Mouse (Mus musculus) midbrain, embryonic 15.5 days (tissue): ENCODE measurements around the gene Cys1. TPM values are rescaled to one million over a fixed set of nuclear protein-coding genes. Genes with fewer than 3 reads are reported as not detected.
"Not testable (repeated sequence)": the region's sequence is repeated elsewhere in the genome, so short reads cannot be mapped to it uniquely, and the experiment has no call there.

ENCODE experiments used
- ATAC-seq: fragments of 200-750 bp; cut with Nextera tagmentation; replicated peaks from 2 replicates; pipeline ENCODE4 v1.8.0; 2017; ENCODE audit warnings: moderate TSS enrichment
- H3K27ac ChIP-seq: fragments of 300-500 bp; sonication (generic); 2 replicates; pipeline ENCODE4 v1.5.1; 2015; ENCODE audit warnings: mild to moderate bottlenecking, inconsistent platforms
- H3K27me3 ChIP-seq: fragments of 300-500 bp; sonication (generic); replicated peaks from 2 replicates; pipeline ENCODE4 v1.6.1; 2015; ENCODE audit warnings: inconsistent platforms
- H3K36me3 ChIP-seq: fragments of 300-500 bp; sonication (generic); replicated peaks from 2 replicates; pipeline ENCODE4 v1.6.1; 2015; ENCODE audit warnings: inconsistent platforms
- H3K4me1 ChIP-seq: fragments of 300-500 bp; sonication (generic); 2 replicates; pipeline ENCODE4 v1.6.1; 2015; ENCODE audit warnings: inconsistent platforms
- H3K4me2 ChIP-seq: fragments of 300-500 bp; sonication (generic); 2 replicates; pipeline ENCODE4 v1.6.1; 2015; ENCODE audit warnings: inconsistent platforms, mild to moderate bottlenecking, moderate library complexity
- H3K4me3 ChIP-seq: fragments of 300-500 bp; sonication (generic); 2 replicates; pipeline ENCODE4 v1.5.1; 2015; ENCODE audit warnings: mild to moderate bottlenecking, inconsistent platforms
- H3K9ac ChIP-seq: fragments of 300-500 bp; sonication (generic); 2 replicates; pipeline ENCODE4 v1.6.1; 2015; ENCODE audit warnings: mild to moderate bottlenecking, inconsistent platforms
- H3K9me3 ChIP-seq: fragments of 300-500 bp; sonication (generic); 2 replicates; pipeline ENCODE4 v1.6.1; 2016; ENCODE audit warnings: inconsistent platforms
- WGBS: fragments of 180-500 bp; shearing (Covaris S2); methylation state at CpG from one replicate; pipeline ENCODE4 v1.1.7; 2015; ENCODE audit warnings: mixed read lengths; 5-methylcytosine and 5-hydroxymethylcytosine counted together
- polyA plus RNA-seq: library from polyadenylated mRNA; unstranded; fragments of >200 nt; fragmentation: Nextera tagmentation; extraction: Ambion mirVana; gene quantifications from 2 replicates; pipeline ENCODE4 v1.2.1, GENCODE M21; 2015

Gene Cys1
- polyA plus RNA-seq, 1 experiment from 2014 or later, result 1.8 TPM

- Histone ChIP-seq H3K4me2 (no peak overlapping the region), H3K27me3 (no peaks in the 10 kb centered on the region), H3K36me3 (peaks cover 15% of the 10 kb centered on the region; the same call in 1 of the 2 replicates), H3K27ac (no peak overlapping the region), H3K9ac (no peak overlapping the region), H3K9me3 (no peaks in the 10 kb centered on the region), H3K4me1 (peaks cover 23% of the 10 kb centered on the region), H3K4me3 (no peak overlapping the region)
- no peak for ATAC-seq
- WGBS, result 94% methylated on average over 4 of the region's 4 CpGs
Measured at GRCm38 (mm10) chr12:24658998-24659397, 22.6 kb downstream of the Cys1 start.

GRCm38 (mm10) chr12:24656436-24656835 is 25.2 kb downstream of the Cys1 start:
- Histone ChIP-seq H3K9ac (peak overlapping the region; percentile 12; the same call in 1 of the 2 replicates), H3K9me3 (no peaks in the 10 kb centered on the region), H3K4me1 (peaks cover 36% of the 10 kb centered on the region), H3K4me2 (peak overlapping the region; percentile 26), H3K4me3 (no peak overlapping the region), H3K36me3 (peaks cover 9% of the 10 kb centered on the region; the same call in 1 of the 2 replicates), H3K27me3 (no peaks in the 10 kb centered on the region), H3K27ac (no peak overlapping the region)
- no peak for ATAC-seq
- 71% methylated on average over 3 of the region's 3 CpGs for WGBS

GRCm38 (mm10) chr12:24654065-24654862 is 27.3 kb downstream of the Cys1 start:
- 85% methylated on average over 16 of the region's 16 CpGs for WGBS
- Histone ChIP-seq H3K36me3 (peaks cover 5% of the 10 kb centered on the region; the same call in 1 of the 2 replicates), H3K9ac (no peak overlapping the region), H3K4me2 (no peak overlapping the region), H3K9me3 (no peaks in the 10 kb centered on the region), H3K27me3 (no peaks in the 10 kb centered on the region), H3K4me1 (peaks cover 44% of the 10 kb centered on the region), H3K27ac (no peak overlapping the region), H3K4me3 (no peak overlapping the region)
- no peak for ATAC-seq

- Histone ChIP-seq H3K27me3 (no peaks in the 10 kb centered on the region), H3K4me3 (peak overlapping the region; percentile 88), H3K9me3 (no peaks in the 10 kb centered on the region), H3K9ac (peak overlapping the region; percentile 81), H3K27ac (peak overlapping the region; percentile 91), H3K4me1 (peaks cover 30% of the 10 kb centered on the region), H3K4me2 (peak overlapping the region; percentile 72), H3K36me3 (peaks cover 5% of the 10 kb centered on the region; the same call in 1 of the 2 replicates)
- ATAC-seq, result peak; percentile 84
- 1% methylated on average over 36 of the region's 36 CpGs for WGBS
Measured at GRCm38 (mm10) chr12:24651642-24652342, 29.8 kb downstream of the Cys1 start.

GRCm38 (mm10) chr12:24651063-24651557 is 30.5 kb downstream of the Cys1 start, which contains the start of gene Klf11:
Gene Klf11 (plus strand): TSS chr12:24651274.
- ATAC-seq, result peak; percentile 93
- H3K4me2 ChIP-seq, result peak within 1 kb of the TSS; percentile 72
- H3K36me3 ChIP-seq, result peaks cover 5% of the 10 kb centered on the region; the same call in 1 of the 2 replicates
- peak within 1 kb of the TSS; percentile 88 for H3K4me3 ChIP-seq
- no peaks in the 10 kb centered on the region for H3K9me3 ChIP-seq
- WGBS, result under 1% methylated on average over 65 of the region's 68 CpGs
- H3K4me1 ChIP-seq, result peaks cover 24% of the 10 kb centered on the region
- H3K9ac ChIP-seq, result peak within 1 kb of the TSS; percentile 81
- peak within 1 kb of the TSS; percentile 91 for H3K27ac ChIP-seq
- H3K27me3 ChIP-seq, result no peaks in the 10 kb centered on the region

- Histone ChIP-seq H3K4me1 (peaks cover 21% of the 10 kb centered on the region), H3K27ac (peak overlapping the region; percentile 91), H3K4me2 (peak overlapping the region; percentile 72), H3K27me3 (no peaks in the 10 kb centered on the region), H3K36me3 (peaks cover 4% of the 10 kb centered on the region; the same call in 1 of the 2 replicates), H3K4me3 (peak overlapping the region; percentile 88), H3K9me3 (no peaks in the 10 kb centered on the region), H3K9ac (peak overlapping the region; percentile 49)
- WGBS, result 2% methylated on average over 22 of the region's 22 CpGs
- peak; percentile 17 for ATAC-seq
Measured at GRCm38 (mm10) chr12:24650415-24651062, 31.1 kb downstream of the Cys1 start.

- no peak overlapping the region for H3K27ac ChIP-seq
- no peak overlapping the region for H3K9ac ChIP-seq
- ATAC-seq, result no peak
- H3K4me1 ChIP-seq, result peaks cover 21% of the 10 kb centered on the region
- H3K27me3 ChIP-seq, result no peaks in the 10 kb centered on the region
- H3K9me3 ChIP-seq, result no peaks in the 10 kb centered on the region
- H3K4me2 ChIP-seq, result no peak overlapping the region
- no peak overlapping the region for H3K4me3 ChIP-seq
- WGBS, result 54% methylated on average over 1 of the region's 1 CpGs
- no peaks in the 10 kb centered on the region for H3K36me3 ChIP-seq
Measured at GRCm38 (mm10) chr12:24648094-24648493, 33.5 kb downstream of the Cys1 start.

- no peaks in the 10 kb centered on the region for H3K9me3 ChIP-seq
- no peaks in the 10 kb centered on the region for H3K27me3 ChIP-seq
- H3K27ac ChIP-seq, result no peak overlapping the region
- no peak overlapping the region for H3K9ac ChIP-seq
- H3K4me2 ChIP-seq, result no peak overlapping the region
- H3K4me1 ChIP-seq, result peaks cover 7% of the 10 kb centered on the region
- H3K36me3 ChIP-seq, result no peaks in the 10 kb centered on the region
- H3K4me3 ChIP-seq, result no peak overlapping the region
- ATAC-seq, result no peak
- WGBS, result 87% methylated on average over 6 of the region's 6 CpGs
Measured at GRCm38 (mm10) chr12:24645901-24646300, 35.7 kb downstream of the Cys1 start.

- no peak overlapping the region for H3K4me3 ChIP-seq
- no peak overlapping the region for H3K4me2 ChIP-seq
- no peaks in the 10 kb centered on the region for H3K36me3 ChIP-seq
- H3K9me3 ChIP-seq, result no peaks in the 10 kb centered on the region
- no peaks in the 10 kb centered on the region for H3K27me3 ChIP-seq
- H3K27ac ChIP-seq, result no peak overlapping the region
- WGBS, result 35% methylated on average over 1 of the region's 1 CpGs
- ATAC-seq, result no peak
- no peak overlapping the region for H3K9ac ChIP-seq
- H3K4me1 ChIP-seq, result no peaks in the 10 kb centered on the region; the same call in 1 of the 2 replicates
Measured at GRCm38 (mm10) chr12:24644125-24644571, 37.5 kb downstream of the Cys1 start.

GRCm38 (mm10) chr12:24642370-24642802 is 39.2 kb downstream of the Cys1 start:
- Histone ChIP-seq H3K4me1 (no peaks in the 10 kb centered on the region; the same call in 1 of the 2 replicates), H3K9ac (no peak overlapping the region), H3K9me3 (no peaks in the 10 kb centered on the region), H3K4me2 (no peak overlapping the region), H3K4me3 (no peak overlapping the region), H3K27ac (0 out of 2 replicates have a peak overlapping the region, but pooled peaks have one; percentile 21), H3K27me3 (no peaks in the 10 kb centered on the region), H3K36me3 (no peaks in the 10 kb centered on the region)
- peak; percentile 89 for ATAC-seq
- 78% methylated on average over 4 of the region's 4 CpGs for WGBS

GRCm38 (mm10) chr12:24638787-24639186 is 42.8 kb downstream of the Cys1 start:
- H3K9me3 ChIP-seq, H3K27ac ChIP-seq, H3K27me3 ChIP-seq, H3K4me2 ChIP-seq, H3K4me1 ChIP-seq, H3K36me3 ChIP-seq, H3K9ac ChIP-seq, H3K4me3 ChIP-seq, ATAC-seq: not testable (repeated sequence)
- 96% methylated on average over 10 of the region's 10 CpGs for WGBS

GRCm38 (mm10) chr12:24634648-24635047 is 47.0 kb downstream of the Cys1 start:
- 87% methylated on average over 3 of the region's 3 CpGs for WGBS
- H3K9ac ChIP-seq, result no peak overlapping the region
- no peak overlapping the region for H3K27ac ChIP-seq
- no peaks in the 10 kb centered on the region for H3K36me3 ChIP-seq
- ATAC-seq, result no peak
- H3K4me3 ChIP-seq, result no peak overlapping the region
- H3K4me2 ChIP-seq, result no peak overlapping the region
- H3K4me1 ChIP-seq, result no peaks in the 10 kb centered on the region
- H3K27me3 ChIP-seq, result no peaks in the 10 kb centered on the region
- H3K9me3 ChIP-seq, result no peaks in the 10 kb centered on the region
